Mouse (Mus musculus): ENCODE measurements at regions not wholly inside any gene's neighbourhood (a gene's known extent, or its start where the extent isn't known, plus 50 kb on each side); places are given as distances from the start of the nearest gene placed in this dataset.

- Histone ChIP-seq H3K27ac (ENCODE audit: insufficient read depth, low read length) (peak overlapping the region; percentile 92), H3K4me3 (ENCODE audit: insufficient read depth, low read length) (no peak overlapping the region), H3K4me1 (ENCODE audit: control insufficient read depth, insufficient read depth, low read length) (peaks cover 21% of the 10 kb centered on the region)
- TF ChIP-seq POLR2A (IDR thresholded peaks at IDR 0.05; ENCODE audit: low read depth, low read length) (no peak), CTCF (IDR thresholded peaks at IDR 0.05; ENCODE audit: borderline replicate concordance, insufficient read depth, low read length) (no peak)
Observed at GRCm38 (mm10) chr2:51276591-51276990, 127.7 kb upstream of the Rnd3 start.

GRCm38 (mm10) chr2:51273300-51273699 is 124.4 kb upstream of the Rnd3 start:
- no peak overlapping the region for H3K4me3 ChIP-seq (ENCODE audit: insufficient read depth, low read length)
- TF ChIP-seq CTCF (IDR thresholded peaks at IDR 0.05; ENCODE audit: borderline replicate concordance, insufficient read depth, low read length) (no peak), POLR2A (IDR thresholded peaks at IDR 0.05; ENCODE audit: low read depth, low read length) (no peak)
- H3K27ac ChIP-seq (ENCODE audit: insufficient read depth, low read length), result peak overlapping the region; percentile 60; the same call in 1 of the 2 replicates
- peaks cover 13% of the 10 kb centered on the region for H3K4me1 ChIP-seq (ENCODE audit: control insufficient read depth, insufficient read depth, low read length)

DNA sequence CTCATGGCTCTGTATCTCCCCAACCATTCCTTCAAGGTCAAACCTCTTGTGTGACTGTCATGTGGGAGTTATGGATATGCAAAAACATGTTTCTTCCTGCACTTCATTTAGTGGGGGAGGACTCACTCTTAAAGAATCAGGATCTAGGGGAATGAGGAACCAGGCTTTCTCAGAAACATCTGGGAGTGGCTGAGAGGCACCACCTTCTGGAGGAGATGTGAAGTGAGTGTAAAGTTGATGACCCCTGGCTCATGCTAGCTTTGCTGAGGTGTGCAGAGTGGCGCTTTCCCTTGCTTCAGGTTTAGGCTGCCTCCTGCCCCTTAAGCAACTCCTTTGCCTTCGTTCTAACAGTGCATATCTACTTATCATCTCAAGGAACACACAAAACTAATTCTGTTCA is 119.6 kb upstream of the Rnd3 start:
- Histone ChIP-seq H3K4me3 (ENCODE audit: insufficient read depth, low read length) (no peak overlapping the region), H3K27ac (ENCODE audit: insufficient read depth, low read length) (peak overlapping the region; percentile 99), H3K4me1 (ENCODE audit: control insufficient read depth, insufficient read depth, low read length) (peaks cover 5% of the 10 kb centered on the region; the same call in 1 of the 2 replicates)
- peak; percentile 15; the same call in 1 of the 2 replicates for TF ChIP-seq CTCF (IDR thresholded peaks at IDR 0.05; ENCODE audit: borderline replicate concordance, insufficient read depth, low read length)
- no peak for TF ChIP-seq POLR2A (IDR thresholded peaks at IDR 0.05; ENCODE audit: low read depth, low read length)

- Histone ChIP-seq H3K4me1 (ENCODE audit: control insufficient read depth, insufficient read depth, low read length) (peaks cover 5% of the 10 kb centered on the region; the same call in 1 of the 2 replicates), H3K4me3 (ENCODE audit: insufficient read depth, low read length) (no peak overlapping the region), H3K27ac (ENCODE audit: insufficient read depth, low read length) (peak overlapping the region; percentile 99)
- TF ChIP-seq POLR2A (IDR thresholded peaks at IDR 0.05; ENCODE audit: low read depth, low read length) (no peak; the same call in 1 of the 2 replicates), CTCF (IDR thresholded peaks at IDR 0.05; ENCODE audit: borderline replicate concordance, insufficient read depth, low read length) (no peak)
Observed at GRCm38 (mm10) chr2:51267662-51268061, 118.8 kb upstream of the Rnd3 start.

GRCm38 (mm10) chr2:51262506-51262905 is 113.6 kb upstream of the Rnd3 start:
- TF ChIP-seq CTCF (IDR thresholded peaks at IDR 0.05; ENCODE audit: borderline replicate concordance, insufficient read depth, low read length) (no peak), POLR2A (IDR thresholded peaks at IDR 0.05; ENCODE audit: low read depth, low read length) (no peak)

GRCm38 (mm10) chr2:51250798-51251197 is 101.9 kb upstream of the Rnd3 start:
- Histone ChIP-seq H3K4me3 (ENCODE audit: insufficient read depth, low read length) (no peak overlapping the region), H3K27ac (ENCODE audit: insufficient read depth, low read length) (no peak overlapping the region), H3K4me1 (ENCODE audit: control insufficient read depth, insufficient read depth, low read length) (no peaks in the 10 kb centered on the region)
- TF ChIP-seq CTCF (IDR thresholded peaks at IDR 0.05; ENCODE audit: borderline replicate concordance, insufficient read depth, low read length), result no peak
- no peak for TF ChIP-seq POLR2A (IDR thresholded peaks at IDR 0.05; ENCODE audit: low read depth, low read length)

More at GRCm38 (mm10) chr2:51262506-51262905, 113.6 kb upstream of the Rnd3 start:
- Histone ChIP-seq H3K4me3 (ENCODE audit: insufficient read depth, low read length) (no peak overlapping the region), H3K27ac (ENCODE audit: insufficient read depth, low read length) (no peak overlapping the region), H3K4me1 (ENCODE audit: control insufficient read depth, insufficient read depth, low read length) (peaks cover 5% of the 10 kb centered on the region; the same call in 1 of the 2 replicates)

DNA sequence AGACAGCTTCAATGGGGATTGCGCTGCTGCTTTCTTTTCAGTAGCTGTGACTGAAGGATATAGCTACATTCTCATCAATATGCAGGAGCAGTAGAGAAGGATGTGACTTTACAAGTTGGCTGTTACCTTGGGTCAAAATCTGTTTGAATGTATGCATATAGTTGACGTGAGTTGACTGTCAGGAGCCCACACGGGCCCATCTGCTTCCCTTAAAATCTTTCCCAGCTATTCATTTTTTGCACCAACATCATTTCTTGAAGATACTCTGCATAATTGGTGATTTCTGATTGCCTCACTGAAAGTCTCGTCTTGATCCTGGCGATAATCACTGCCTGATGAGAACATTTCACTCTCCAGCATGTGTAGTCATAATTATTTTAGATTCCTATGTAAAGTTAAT is 92.7 kb upstream of the Rnd3 start:
- peaks cover 10% of the 10 kb centered on the region for H3K4me1 ChIP-seq (ENCODE audit: control insufficient read depth, insufficient read depth, low read length)
- H3K27ac ChIP-seq (ENCODE audit: insufficient read depth, low read length), result no peak overlapping the region
- TF ChIP-seq POLR2A (IDR thresholded peaks at IDR 0.05; ENCODE audit: low read depth, low read length), result no peak
- TF ChIP-seq CTCF (IDR thresholded peaks at IDR 0.05; ENCODE audit: borderline replicate concordance, insufficient read depth, low read length), result no peak
- no peak overlapping the region for H3K4me3 ChIP-seq (ENCODE audit: insufficient read depth, low read length)

- TF ChIP-seq CTCF (IDR thresholded peaks at IDR 0.05; ENCODE audit: borderline replicate concordance, insufficient read depth, low read length) (no peak), POLR2A (IDR thresholded peaks at IDR 0.05; ENCODE audit: low read depth, low read length) (no peak)
- H3K4me3 ChIP-seq (ENCODE audit: insufficient read depth, low read length), result no peak overlapping the region
- H3K4me1 ChIP-seq (ENCODE audit: control insufficient read depth, insufficient read depth, low read length), result peaks cover 12% of the 10 kb centered on the region
- H3K27ac ChIP-seq (ENCODE audit: insufficient read depth, low read length), result no peak overlapping the region
Observed at GRCm38 (mm10) chr2:51240000-51240399, 91.1 kb upstream of the Rnd3 start.

DNA sequence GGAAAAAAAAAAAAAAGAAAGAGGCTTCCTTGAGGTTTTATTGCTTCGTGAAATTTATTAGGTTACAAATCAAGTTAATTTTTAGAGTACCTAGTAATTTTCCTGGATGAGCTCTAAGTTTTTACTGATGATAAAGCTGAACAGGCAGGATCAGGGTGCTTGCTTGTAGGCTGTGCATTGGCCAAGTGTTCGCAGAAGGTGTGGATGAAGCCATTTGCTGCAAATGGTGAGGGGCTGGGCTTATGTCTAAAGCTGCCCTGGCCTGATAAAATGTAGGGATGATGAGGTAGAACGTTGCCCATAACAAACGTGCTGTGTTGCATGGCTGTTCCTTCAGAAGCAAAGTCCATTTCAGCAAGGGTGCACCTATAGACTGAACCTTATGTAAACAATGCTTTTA is 90.1 kb upstream of the Rnd3 start:
- H3K27ac ChIP-seq (ENCODE audit: insufficient read depth, low read length), result peak overlapping the region; percentile 79
- TF ChIP-seq CTCF (IDR thresholded peaks at IDR 0.05; ENCODE audit: borderline replicate concordance, insufficient read depth, low read length) (no peak), POLR2A (IDR thresholded peaks at IDR 0.05; ENCODE audit: low read depth, low read length) (no peak)

GRCm38 (mm10) chr2:51238131-51238931 is 89.4 kb upstream of the Rnd3 start:
- Histone ChIP-seq H3K4me1 (ENCODE audit: control insufficient read depth, insufficient read depth, low read length) (peaks cover 12% of the 10 kb centered on the region), H3K27ac (ENCODE audit: insufficient read depth, low read length) (peak overlapping the region; percentile 99), H3K4me3 (ENCODE audit: insufficient read depth, low read length) (no peak overlapping the region)
- TF ChIP-seq POLR2A (IDR thresholded peaks at IDR 0.05; ENCODE audit: low read depth, low read length) (peak; percentile 13; the same call in 1 of the 2 replicates), CTCF (IDR thresholded peaks at IDR 0.05; ENCODE audit: borderline replicate concordance, insufficient read depth, low read length) (no peak)

More for the DNA sequence above, 90.1 kb upstream of the Rnd3 start:
- H3K4me3 ChIP-seq (ENCODE audit: insufficient read depth, low read length), result no peak overlapping the region
- H3K4me1 ChIP-seq (ENCODE audit: control insufficient read depth, insufficient read depth, low read length), result peaks cover 12% of the 10 kb centered on the region

Data from embryonic fibroblast, embryonic 13.5 days (primary cell).